Mouse (Mus musculus): ENCODE measurements around the gene Akr1c19. TPM values are rescaled to one million over a fixed set of nuclear protein-coding genes. Genes with fewer than 3 reads are reported as not detected.
"Not testable (repeated sequence)": the region's sequence is repeated elsewhere in the genome, so short reads cannot be mapped to it uniquely, and the experiment has no call there.

Gene Akr1c19
- polyA plus RNA-seq, 1 experiment = 2.6 TPM

GRCm38 (mm10) chr13:4230841-4231623 lies 2.5 kb downstream of the Akr1c19 start:
- no peak for DNase-seq (ENCODE audit: low read depth)
- no peak for TF ChIP-seq POLR2A (IDR thresholded peaks at IDR 0.05; ENCODE audit: borderline replicate concordance, extremely low read depth, insufficient read depth, insufficient read length, poor library complexity, severe bottlenecking)
- TF ChIP-seq CTCF (IDR thresholded peaks at IDR 0.05; ENCODE audit: borderline replicate concordance, extremely low read depth, insufficient read depth, insufficient read length) = no peak

GRCm38 (mm10) chr13:4233135-4233534 lies 4.6 kb downstream of the Akr1c19 start:
- DNase-seq (ENCODE audit: low read depth) = no peak
- TF ChIP-seq POLR2A (IDR thresholded peaks at IDR 0.05; ENCODE audit: borderline replicate concordance, extremely low read depth, insufficient read depth, insufficient read length, poor library complexity, severe bottlenecking) (no peak), CTCF (IDR thresholded peaks at IDR 0.05; ENCODE audit: borderline replicate concordance, extremely low read depth, insufficient read depth, insufficient read length) (no peak)

- no peak for TF ChIP-seq CTCF (IDR thresholded peaks at IDR 0.05; ENCODE audit: borderline replicate concordance, extremely low read depth, insufficient read depth, insufficient read length)
- no peak for TF ChIP-seq POLR2A (IDR thresholded peaks at IDR 0.05; ENCODE audit: borderline replicate concordance, extremely low read depth, insufficient read depth, insufficient read length, poor library complexity, severe bottlenecking)
- DNase-seq (ENCODE audit: low read depth) = no peak
These were observed 5.2 kb downstream of the Akr1c19 start for GRCm38 (mm10) chr13:4233536-4234172.

- peak; percentile 77 for DNase-seq (ENCODE audit: low read depth)
- TF ChIP-seq POLR2A (IDR thresholded peaks at IDR 0.05; ENCODE audit: borderline replicate concordance, extremely low read depth, insufficient read depth, insufficient read length, poor library complexity, severe bottlenecking) (no peak), CTCF (IDR thresholded peaks at IDR 0.05; ENCODE audit: borderline replicate concordance, extremely low read depth, insufficient read depth, insufficient read length) (no peak)
These were observed 16.5 kb downstream of the Akr1c19 start for GRCm38 (mm10) chr13:4244861-4245559.

- no peak for DNase-seq (ENCODE audit: low read depth)
- TF ChIP-seq POLR2A (IDR thresholded peaks at IDR 0.05; ENCODE audit: borderline replicate concordance, extremely low read depth, insufficient read depth, insufficient read length, poor library complexity, severe bottlenecking) (no peak), CTCF (IDR thresholded peaks at IDR 0.05; ENCODE audit: borderline replicate concordance, extremely low read depth, insufficient read depth, insufficient read length) (no peak)
These were observed 20.8 kb downstream of the Akr1c19 start for GRCm38 (mm10) chr13:4249347-4249746.

GRCm38 (mm10) chr13:4256894-4257293 lies 28.4 kb downstream of the Akr1c19 start:
- not testable (repeated sequence) for DNase-seq (ENCODE audit: low read depth)

- no peak for TF ChIP-seq POLR2A (IDR thresholded peaks at IDR 0.05; ENCODE audit: borderline replicate concordance, extremely low read depth, insufficient read depth, insufficient read length, poor library complexity, severe bottlenecking)
- TF ChIP-seq CTCF (IDR thresholded peaks at IDR 0.05; ENCODE audit: borderline replicate concordance, extremely low read depth, insufficient read depth, insufficient read length) = no peak
- no peak for DNase-seq (ENCODE audit: low read depth)
These were observed 28.8 kb downstream of the Akr1c19 start for GRCm38 (mm10) chr13:4257349-4257748.

GRCm38 (mm10) chr13:4264612-4265011 lies 36.1 kb downstream of the Akr1c19 start:
- TF ChIP-seq CTCF (IDR thresholded peaks at IDR 0.05; ENCODE audit: borderline replicate concordance, extremely low read depth, insufficient read depth, insufficient read length) (no peak), POLR2A (IDR thresholded peaks at IDR 0.05; ENCODE audit: borderline replicate concordance, extremely low read depth, insufficient read depth, insufficient read length, poor library complexity, severe bottlenecking) (no peak)
- no peak for DNase-seq (ENCODE audit: low read depth)

- DNase-seq (ENCODE audit: low read depth) = no peak
- TF ChIP-seq CTCF (IDR thresholded peaks at IDR 0.05; ENCODE audit: borderline replicate concordance, extremely low read depth, insufficient read depth, insufficient read length) = no peak
- no peak for TF ChIP-seq POLR2A (IDR thresholded peaks at IDR 0.05; ENCODE audit: borderline replicate concordance, extremely low read depth, insufficient read depth, insufficient read length, poor library complexity, severe bottlenecking)
These were observed 36.5 kb downstream of the Akr1c19 start for GRCm38 (mm10) chr13:4265047-4265446.

- not testable (repeated sequence) for DNase-seq (ENCODE audit: low read depth)
These were observed 37.0 kb downstream of the Akr1c19 start for GRCm38 (mm10) chr13:4265455-4265854.

GRCm38 (mm10) chr13:4270860-4271259 lies 42.4 kb downstream of the Akr1c19 start:
- TF ChIP-seq POLR2A (IDR thresholded peaks at IDR 0.05; ENCODE audit: borderline replicate concordance, extremely low read depth, insufficient read depth, insufficient read length, poor library complexity, severe bottlenecking) (no peak), CTCF (IDR thresholded peaks at IDR 0.05; ENCODE audit: borderline replicate concordance, extremely low read depth, insufficient read depth, insufficient read length) (no peak)
- DNase-seq (ENCODE audit: low read depth) = no peak

- no peak for DNase-seq (ENCODE audit: low read depth)
- TF ChIP-seq CTCF (IDR thresholded peaks at IDR 0.05; ENCODE audit: borderline replicate concordance, extremely low read depth, insufficient read depth, insufficient read length) (no peak), POLR2A (IDR thresholded peaks at IDR 0.05; ENCODE audit: borderline replicate concordance, extremely low read depth, insufficient read depth, insufficient read length, poor library complexity, severe bottlenecking) (no peak)
These were observed 49.0 kb downstream of the Akr1c19 start for GRCm38 (mm10) chr13:4277526-4277925.
